Comparison of ENCODE assay signal across 9 mouse cellular contexts in the genomic region with DNA sequence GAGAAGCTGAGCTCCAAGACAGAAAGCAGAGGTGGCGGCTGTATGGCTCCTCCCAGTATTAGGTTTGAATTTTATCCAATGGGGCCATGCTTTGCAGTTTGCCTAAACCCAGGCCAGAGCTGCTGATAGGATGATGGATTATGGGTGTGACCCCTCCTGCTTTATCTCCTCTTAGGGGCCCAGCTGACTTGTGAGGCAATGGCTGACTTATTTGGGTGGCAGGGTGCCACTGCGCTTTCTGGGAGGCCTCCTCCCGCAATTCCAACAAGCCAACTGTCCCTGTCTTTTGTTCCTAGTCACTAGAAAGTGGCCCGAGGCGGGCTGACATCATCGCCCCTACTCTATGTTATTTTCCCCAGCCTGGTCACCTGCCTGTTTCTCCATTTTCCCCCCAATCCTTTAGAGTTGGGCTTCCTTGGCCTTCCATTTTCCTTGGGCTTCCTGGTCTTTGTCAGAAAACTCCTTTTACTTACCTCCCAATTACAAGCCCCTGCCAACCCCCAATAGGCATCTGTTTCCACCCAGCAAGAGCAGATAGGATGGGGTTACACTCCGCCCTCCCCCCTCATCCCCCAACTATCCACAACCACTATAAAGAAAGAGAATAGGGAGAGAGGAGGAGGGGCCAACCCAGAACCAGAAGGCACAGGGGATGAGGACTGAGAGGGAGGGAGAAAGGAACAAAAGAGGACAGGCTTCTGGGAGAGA. TPM values are rescaled to one million over a fixed set of nuclear protein-coding genes. Genes with fewer than 3 reads are reported as not detected.
A peak's percentile ranks its signal among the peaks of the same experiment; 100 is the strongest.
DNase-seq lines count a peak whose midpoint lies in the region; ATAC-seq lines count a peak whose summit lies in the region.
"Had no signal": no experiment of that assay in that cellular context is flagged by ENCODE, and none has a peak within 500 bp of the region (broad histone marks: within the 10 kb centered on the region; RNA-seq: fewer than 3 reads in every experiment).

No protein-coding gene starts in this region.

- peak overlapping the region; percentile 69 for H3K4me3 ChIP-seq in forebrain, embryonic 10.5 days
- H3K4me3 ChIP-seq in liver, embryonic 15.5 days (replicated peaks): no peak overlapping the region
- peak overlapping the region; percentile 44 for H3K4me3 ChIP-seq in neural tube, embryonic 14.5 days (ENCODE audit: low read depth, low read length)

- peak overlapping the region; percentile 100 for H3K27ac ChIP-seq in forebrain, embryonic 10.5 days
- no peak overlapping the region for H3K27ac ChIP-seq in liver, embryonic 15.5 days (replicated peaks)
- peak overlapping the region; percentile 52 for H3K27ac ChIP-seq in neural tube, embryonic 14.5 days (ENCODE audit: low read depth, low read length)

- peak; percentile 66 for ATAC-seq in liver, embryonic 15.5 days (ENCODE audit: insufficient read depth)
- peak; percentile 45; the same call in 1 of the 2 replicates for ATAC-seq in neural tube, embryonic 14.5 days (ENCODE audit: low read depth)

- H3K9ac ChIP-seq in liver, embryonic 15.5 days: no peak overlapping the region
- H3K9ac ChIP-seq in neural tube, embryonic 14.5 days (replicated peaks; ENCODE audit: low read depth, low read length): peak overlapping the region; percentile 72; the same call in 1 of the 2 replicates

- peaks cover 41% of the 10 kb centered on the region for H3K36me3 ChIP-seq in forebrain, embryonic 10.5 days (replicated peaks)
- H3K36me3 ChIP-seq in liver, embryonic 15.5 days (replicated peaks): no peaks in the 10 kb centered on the region
- H3K36me3 ChIP-seq in neural tube, embryonic 14.5 days (ENCODE audit: control insufficient read depth, insufficient read depth, low read length): no peaks in the 10 kb centered on the region

- peaks cover 55% of the 10 kb centered on the region for H3K4me1 ChIP-seq in forebrain, embryonic 10.5 days
- H3K4me1 ChIP-seq in liver, embryonic 15.5 days (replicated peaks): peaks cover 19% of the 10 kb centered on the region
- H3K4me1 ChIP-seq in neural tube, embryonic 14.5 days (ENCODE audit: control insufficient read depth, insufficient read depth, low read length): peaks cover 8% of the 10 kb centered on the region; the same call in 1 of the 2 replicates

- peaks cover 24% of the 10 kb centered on the region for H3K27me3 ChIP-seq in forebrain, embryonic 10.5 days (ENCODE audit: poor library complexity, severe bottlenecking)
- peaks cover 74% of the 10 kb centered on the region for H3K27me3 ChIP-seq in liver, embryonic 15.5 days
- no peaks in the 10 kb centered on the region for H3K27me3 ChIP-seq in neural tube, embryonic 14.5 days (ENCODE audit: control insufficient read depth, insufficient read depth, low read length)

- intact Hi-C loops in heart, postnatal 14 days (cut with DNase I): no loop called here

- DNase-seq in adrenal gland, postnatal 10 days: peak; percentile 52
- no peak for DNase-seq in adrenal gland, postnatal 4 days (ENCODE audit: low spot score in 2 of 2)
- peak; percentile 70 for DNase-seq in forebrain, embryonic 10.5 days (ENCODE audit: extremely low spot score, low spot score)
- DNase-seq in heart, postnatal 14 days: peak; percentile 69 to 70
- DNase-seq in natural killer cell, adult 2 months (ENCODE audit: low spot score in 2 of 2): no peak
- no peak for DNase-seq in cerebellum, adult 8-10 months

- peaks cover 24% of the 10 kb centered on the region for H3K9me3 ChIP-seq in forebrain, embryonic 10.5 days
- H3K9me3 ChIP-seq in liver, embryonic 15.5 days (replicated peaks): no peaks in the 10 kb centered on the region
- no peaks in the 10 kb centered on the region; the same call in 1 of the 2 replicates for H3K9me3 ChIP-seq in neural tube, embryonic 14.5 days (ENCODE audit: control insufficient read depth, low read length)

- 5% methylated on average over 7 of the region's 7 CpGs for WGBS in forebrain, embryonic 10.5 days
- WGBS in liver, embryonic 15.5 days (ENCODE audit: insufficient replicate concordance): 52% methylated on average over 7 of the region's 7 CpGs
- 6% methylated on average over 7 of the region's 7 CpGs for WGBS in neural tube, embryonic 14.5 days

- peak overlapping the region; percentile 44 for H3K4me2 ChIP-seq in liver, embryonic 15.5 days
- peak overlapping the region; percentile 98 for H3K4me2 ChIP-seq in neural tube, embryonic 14.5 days (ENCODE audit: low read depth, low read length)

RNA-seq across cellular contexts. Expression of a gene that starts 1.1 kb away (rescaled TPM):
- 1 to 10 TPM; 7.4 to 9.9 TPM for total RNA-seq in adrenal gland, postnatal 10 days (2021)
- total RNA-seq in adrenal gland, postnatal 4 days (2021): 10 to 100 TPM; 13.2 to 13.9 TPM
- 38.3 and 39.0 TPM in 2 replicates for polyA plus RNA-seq in forebrain, embryonic 10.5 days (2016; fragmentation: Nextera tagmentation; extraction: Ambion mirVana)
- 1 to 10 TPM; 4.1 to 4.6 TPM for total RNA-seq in heart, postnatal 14 days (2021)
- polyA plus RNA-seq in liver, embryonic 15.5 days (2015; fragmentation: Nextera tagmentation; extraction: Ambion mirVana): 0.62 and 0.63 TPM in 2 replicates
- 9.9 and 13.5 TPM in 2 replicates for polyA plus RNA-seq in neural tube, embryonic 14.5 days (2014; fragmentation: Nextera tagmentation; extraction: Ambion mirVana)

RNA-seq across cellular contexts. Expression of a gene that starts 7.7 kb away (rescaled TPM):
- total RNA-seq in adrenal gland, postnatal 10 days (2021): not detected
- total RNA-seq in adrenal gland, postnatal 4 days (2021): not detected
- not detected in 2 replicates for polyA plus RNA-seq in forebrain, embryonic 10.5 days (2016; fragmentation: Nextera tagmentation; extraction: Ambion mirVana)
- total RNA-seq in heart, postnatal 14 days (2021): not detected
- not detected in 2 replicates for polyA plus RNA-seq in liver, embryonic 15.5 days (2015; fragmentation: Nextera tagmentation; extraction: Ambion mirVana)
- polyA plus RNA-seq in neural tube, embryonic 14.5 days (2014; fragmentation: Nextera tagmentation; extraction: Ambion mirVana): 0.39 and 0.76 TPM in 2 replicates
- total RNA-seq: layer of hippocampus, postnatal 10 days had no signal

RNA-seq across cellular contexts. Expression of a gene that starts 11.3 kb away (rescaled TPM):
- 1 to 10 TPM; 1.3 to 2.6 TPM for total RNA-seq in adrenal gland, postnatal 10 days (2021)
- 1 to 10 TPM; 2.4 to 3.8 TPM for total RNA-seq in adrenal gland, postnatal 4 days (2021)
- 0.26 and 0.81 TPM in 2 replicates for polyA plus RNA-seq in forebrain, embryonic 10.5 days (2016; fragmentation: Nextera tagmentation; extraction: Ambion mirVana)
- under 1 TPM; 0.49 to 0.60 TPM for total RNA-seq in heart, postnatal 14 days (2021)
- 0.18 TPM in 1 of 2 replicates, not detected in the other for polyA plus RNA-seq in liver, embryonic 15.5 days (2015; fragmentation: Nextera tagmentation; extraction: Ambion mirVana)
- 10.4 and 17.5 TPM in 2 replicates for polyA plus RNA-seq in neural tube, embryonic 14.5 days (2014; fragmentation: Nextera tagmentation; extraction: Ambion mirVana)

RNA-seq across cellular contexts. Expression of a gene that starts 11.9 kb away (rescaled TPM):
- 10 to 100 TPM; 29.8 to 37.2 TPM for total RNA-seq in adrenal gland, postnatal 10 days (2021)
- 10 to 100 TPM; 63.7 to 68.4 TPM for total RNA-seq in adrenal gland, postnatal 4 days (2021)
- polyA plus RNA-seq in forebrain, embryonic 10.5 days (2016; fragmentation: Nextera tagmentation; extraction: Ambion mirVana): 38.8 and 40.0 TPM in 2 replicates
- 1 to 10 TPM; 3.4 to 5.6 TPM for total RNA-seq in heart, postnatal 14 days (2021)
- 2.2 TPM in 2 replicates for polyA plus RNA-seq in liver, embryonic 15.5 days (2015; fragmentation: Nextera tagmentation; extraction: Ambion mirVana)
- 121 and 122 TPM in 2 replicates for polyA plus RNA-seq in neural tube, embryonic 14.5 days (2014; fragmentation: Nextera tagmentation; extraction: Ambion mirVana)

RNA-seq across cellular contexts. Expression of a gene that starts 32.5 kb away (rescaled TPM):
- total RNA-seq in adrenal gland, postnatal 10 days (2021): 100 to 1,000 TPM; 159 to 198 TPM
- total RNA-seq in adrenal gland, postnatal 4 days (2021): 100 to 1,000 TPM; 334 to 350 TPM
- polyA plus RNA-seq in forebrain, embryonic 10.5 days (2016; fragmentation: Nextera tagmentation; extraction: Ambion mirVana): 168 and 174 TPM in 2 replicates
- total RNA-seq in heart, postnatal 14 days (2021): 10 to 100 TPM; 66.9 to 77.6 TPM
- 38.6 and 46.2 TPM in 2 replicates for polyA plus RNA-seq in liver, embryonic 15.5 days (2015; fragmentation: Nextera tagmentation; extraction: Ambion mirVana)
- 149 and 176 TPM in 2 replicates for polyA plus RNA-seq in neural tube, embryonic 14.5 days (2014; fragmentation: Nextera tagmentation; extraction: Ambion mirVana)

Comparison
In these comparisons a context has a peak if more than half of its experiments do, and no peak if none do; other contexts are left out.
1. DNase-seq: peak in adrenal gland, postnatal 10 days (single experiment), forebrain, embryonic 10.5 days (single experiment) and heart, postnatal 14 days (2 of 2); none in adrenal gland, postnatal 4 days (0 of 2), natural killer cell, adult 2 months (0 of 2) and cerebellum, adult 8-10 months (single experiment).